Mouse (Mus musculus) adrenal gland, postnatal 4 days (tissue): ENCODE measurements around the gene 1700113H08Rik. TPM values are rescaled to one million over a fixed set of nuclear protein-coding genes. Genes with fewer than 3 reads are reported as not detected.

Experiments
- DNase-seq, 2 experiments: peaks; one replicate each; pipeline ENCODE4 v3.0.0; 2021 to 2022; ENCODE audit warnings: low spot score in 2 of 2, mixed read lengths in 2 of 2
- total RNA-seq, 2 experiments: library from RNA; stranded (reverse); gene quantifications; 2 replicates each; pipeline ENCODE4 v1.2.3; 2021

The 1700113H08Rik gene
- total RNA-seq, 2 experiments from 2014 or later = 0.31 TPM; not detected in 1

DNA sequence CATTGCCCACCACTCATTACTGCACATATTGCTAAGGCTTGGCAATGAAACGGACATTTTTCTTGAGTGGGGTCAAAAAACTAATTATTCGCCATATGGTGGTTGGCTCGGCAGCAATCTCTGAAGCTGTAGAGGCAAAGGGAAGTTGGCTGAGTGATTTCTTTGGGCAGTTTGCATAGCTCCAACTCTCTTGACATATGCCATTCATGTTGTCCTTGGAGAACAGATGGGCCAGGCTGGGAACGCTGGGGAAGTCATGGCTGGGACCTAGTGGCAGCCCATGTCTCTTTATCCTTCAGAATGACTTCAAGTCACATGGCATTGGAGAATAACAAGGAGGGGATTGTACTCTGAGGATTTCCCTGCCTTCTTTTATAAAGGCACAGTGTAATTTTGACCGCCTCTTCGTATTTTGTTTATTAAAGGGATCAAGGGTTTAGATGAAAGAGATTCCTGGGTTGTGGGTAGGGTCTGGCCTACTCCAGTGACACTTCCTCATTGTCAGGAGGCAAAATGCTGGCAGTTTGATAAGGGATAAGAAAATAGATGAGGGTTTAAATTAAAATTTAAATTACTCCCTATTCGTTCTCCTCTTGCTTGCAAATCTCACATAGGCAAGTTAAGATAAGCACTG is 138.4 kb downstream of the 1700113H08Rik start:
- DNase-seq = no peak

GRCm38 (mm10) chr10:87198720-87199119 is 140.9 kb downstream of the 1700113H08Rik start:
- no peak for DNase-seq

DNA sequence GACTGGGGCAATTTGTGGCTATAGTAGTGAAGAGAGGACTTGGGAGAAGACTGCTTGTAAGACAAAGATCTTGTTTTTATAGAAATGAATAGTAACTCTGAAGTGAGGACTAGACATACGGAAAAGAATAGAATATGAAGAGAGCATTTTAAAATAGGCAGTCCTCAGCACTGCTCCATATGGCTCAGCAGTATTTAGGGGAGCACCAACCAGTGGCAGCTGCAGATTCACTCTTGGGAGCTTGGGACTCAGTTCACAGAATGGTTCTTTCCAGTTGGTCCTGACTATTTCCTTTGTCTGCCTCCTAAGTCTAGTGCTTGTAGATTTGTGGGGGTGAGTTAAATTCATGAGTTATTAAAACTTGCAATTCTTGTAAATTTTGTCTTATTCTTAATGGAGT is 151.6 kb downstream of the 1700113H08Rik start:
- no peak for DNase-seq

GRCm38 (mm10) chr10:87211046-87211445 is 153.2 kb downstream of the 1700113H08Rik start:
- no peak for DNase-seq

GRCm38 (mm10) chr10:87212854-87213253 is 155.0 kb downstream of the 1700113H08Rik start:
- no peak for DNase-seq

DNA sequence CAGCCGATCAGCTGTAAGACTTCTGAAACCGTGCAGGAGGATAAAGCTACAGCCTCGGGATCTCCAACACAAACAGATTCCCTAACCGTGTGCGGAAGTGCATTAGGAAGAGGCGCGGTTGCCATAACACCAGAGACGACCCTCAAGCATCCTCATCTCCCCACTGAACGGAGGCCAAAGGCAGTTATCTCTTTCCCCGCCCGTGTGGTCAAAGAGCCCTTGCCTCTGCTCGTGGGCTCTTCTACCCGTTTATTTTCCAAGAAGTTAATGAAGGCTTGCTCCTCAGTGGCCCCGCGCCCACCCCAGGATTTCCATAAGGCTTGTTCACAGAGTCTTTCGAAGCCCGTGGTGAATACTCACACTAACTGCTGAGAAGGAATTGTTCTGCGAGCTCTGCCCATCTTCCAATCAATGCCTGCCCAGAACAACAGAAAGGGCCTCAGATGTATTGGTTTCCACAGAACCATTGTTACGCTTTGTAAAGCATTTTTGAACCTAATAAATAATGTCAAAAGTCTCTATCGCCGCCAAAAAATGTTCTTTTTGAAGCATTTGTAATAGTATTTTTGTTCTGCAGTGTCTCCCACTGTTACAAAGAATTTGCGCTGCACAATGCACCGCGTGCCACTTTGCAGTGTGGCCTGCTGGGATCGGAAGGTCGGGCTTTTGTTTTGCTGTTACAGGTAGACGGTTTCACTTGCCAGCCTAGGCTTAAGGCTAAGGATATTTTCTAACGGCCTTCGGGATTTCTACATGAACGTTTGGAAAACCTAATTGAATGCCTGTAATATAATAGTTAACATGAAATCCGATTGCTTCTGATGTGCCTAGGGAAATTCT is 172.4 kb downstream of the 1700113H08Rik start:
- no peak for DNase-seq

DNA sequence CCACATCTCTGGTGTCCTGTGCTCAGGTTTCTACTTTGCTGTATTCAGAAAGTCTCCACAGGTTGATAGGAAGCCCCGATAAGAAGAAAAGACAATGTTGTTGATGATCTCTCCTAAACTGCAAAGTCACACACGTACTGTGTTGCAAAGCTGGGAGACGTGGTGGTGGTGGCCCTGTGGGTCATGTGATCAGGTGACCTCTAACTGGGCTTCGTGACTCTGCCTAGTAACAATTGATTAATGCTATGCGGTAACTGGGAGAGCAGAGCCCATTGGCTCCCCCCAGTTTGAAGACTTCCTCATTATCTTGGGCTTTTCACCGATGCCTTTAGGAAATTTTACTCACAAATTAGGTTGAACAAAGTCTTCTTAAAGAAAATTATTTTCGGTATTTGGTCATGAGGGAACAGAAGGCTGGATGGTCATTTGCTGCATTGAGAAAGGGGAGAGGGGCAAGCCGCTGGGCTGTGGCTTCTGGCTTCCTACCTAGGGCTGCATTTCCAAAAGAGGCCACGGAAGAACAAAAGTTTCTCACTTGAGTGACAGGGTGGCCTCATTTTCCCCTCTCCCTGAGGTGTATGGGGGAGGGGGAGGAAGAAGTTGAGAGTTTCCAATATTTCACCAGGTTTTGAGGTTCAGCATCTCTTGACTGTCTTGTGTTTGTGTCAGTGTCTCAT is 181.6 kb downstream of the 1700113H08Rik start:
- DNase-seq = no peak

DNA sequence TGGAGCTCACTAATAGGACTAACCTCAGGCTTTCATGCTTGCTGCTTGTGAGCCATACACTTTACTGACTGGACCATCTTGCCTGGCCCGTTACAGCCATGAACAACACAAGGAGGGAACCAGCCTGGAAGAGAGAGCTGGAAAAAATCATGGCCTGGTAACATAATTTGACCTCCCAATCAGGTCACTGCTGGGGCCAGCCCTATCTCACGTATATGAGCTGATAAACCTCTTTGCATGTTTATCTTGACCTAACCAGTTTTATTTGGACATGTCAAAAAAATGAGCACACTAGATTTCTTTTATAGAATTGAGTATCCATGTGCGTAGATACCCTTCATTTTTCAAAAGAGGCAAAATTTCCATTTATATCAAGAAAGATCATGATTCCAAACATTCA is 213.9 kb downstream of the 1700113H08Rik start:
- DNase-seq = no peak

DNA sequence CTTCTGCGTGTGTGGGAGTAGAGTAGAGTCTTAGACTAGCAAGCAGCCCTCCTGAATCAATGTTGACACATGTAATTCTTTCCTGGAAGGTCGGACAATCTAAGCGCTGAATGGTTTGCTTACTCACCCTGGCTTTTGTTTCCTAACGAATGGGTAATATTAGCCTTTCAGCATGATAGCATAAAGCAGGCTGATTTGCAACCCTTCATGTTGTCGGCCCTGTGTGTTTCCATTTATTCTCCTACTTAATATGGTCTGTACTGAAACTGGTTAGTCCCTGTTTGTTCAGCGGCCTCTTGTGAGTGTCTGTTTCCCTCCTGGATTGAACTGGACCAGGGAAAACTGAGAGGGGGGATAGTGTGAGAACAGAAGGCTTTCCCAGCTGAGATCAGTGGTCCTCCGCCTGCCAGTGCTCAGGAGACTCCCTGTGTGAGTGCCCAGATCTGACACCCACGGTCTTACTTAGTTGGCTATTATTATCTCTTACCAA is 214.3 kb downstream of the 1700113H08Rik start:
- no peak for DNase-seq

GRCm38 (mm10) chr10:87275075-87275474 is 217.2 kb downstream of the 1700113H08Rik start:
- DNase-seq = no peak

Other genes with a start within 250 kb of the 1700113H08Rik start
- 10 to 100 TPM in 1 of 2 experiments, 1 to 10 TPM in 1; 3.6 to 12.6 TPM for gene Stab2, start 50.0 kb upstream of the 1700113H08Rik start, total RNA-seq